Mouse (Mus musculus) C2C12 (cell line): Measurements from ENCODE around the gene Rab5c. TPM values are rescaled to one million over a fixed set of nuclear protein-coding genes. Genes with fewer than 3 reads are reported as not detected.

Experiments used
- H3K27me3 ChIP-seq: one replicate; pipeline ENCODE4 v1.6.1; 2011; ENCODE audit not compliant: control insufficient read depth, insufficient read depth, insufficient read length
- H3K36me3 ChIP-seq: one replicate; pipeline ENCODE4 v1.6.1; 2011; ENCODE audit not compliant: control insufficient read depth, insufficient read depth
- H3K4me3 ChIP-seq: one replicate; pipeline ENCODE4 v1.5.1; 2011; ENCODE audit warnings: mild to moderate bottlenecking, control low read depth; ENCODE audit not compliant: poor library complexity, insufficient read depth, severe bottlenecking
- H3K79me2 ChIP-seq: one replicate; pipeline ENCODE4 v1.6.1; 2011; ENCODE audit not compliant: control insufficient read depth, insufficient read depth
- H3K79me3 ChIP-seq: one replicate; pipeline ENCODE4 v1.6.1; 2011; ENCODE audit warnings: low read depth, control low read depth
- H3ac ChIP-seq: one replicate; pipeline ENCODE3; 2011; ENCODE audit warnings: low read depth; ENCODE audit not compliant: control insufficient read depth, insufficient read length
- CEBPB ChIP-seq: IDR thresholded peaks from one replicate; pipeline ENCODE4 v1.6.1; 2011; ENCODE audit warnings: low read depth, mild to moderate bottlenecking, control low read depth, moderate library complexity
- CTCF ChIP-seq: IDR thresholded peaks from one replicate; pipeline ENCODE4 v1.5.1; 2011; ENCODE audit not compliant: control insufficient read depth, insufficient read depth, insufficient read length
- FOSL1 ChIP-seq: IDR thresholded peaks from one replicate; pipeline ENCODE4 v1.8.0; 2011; ENCODE audit warnings: mild to moderate bottlenecking, low read length; ENCODE audit not compliant: poor library complexity, insufficient read depth, severe bottlenecking
- MAX ChIP-seq: IDR thresholded peaks from one replicate; pipeline ENCODE4 v1.6.1; 2011; ENCODE audit warnings: mild to moderate bottlenecking, control low read depth
- MYOD1 ChIP-seq: IDR thresholded peaks from one replicate; pipeline ENCODE4 v1.6.1; 2011; ENCODE audit warnings: low read depth; ENCODE audit not compliant: control insufficient read depth, insufficient read length
- MYOG ChIP-seq: IDR thresholded peaks from one replicate; pipeline ENCODE4 v1.6.1; 2011; ENCODE audit not compliant: control insufficient read depth, insufficient read length; ENCODE audit errors: extremely low read depth
- USF1 ChIP-seq: IDR thresholded peaks from one replicate; pipeline ENCODE4 v1.6.1; 2011; ENCODE audit warnings: low read depth, mild to moderate bottlenecking, control low read depth, moderate library complexity
- long read RNA-seq, 2 experiments: library from polyadenylated mRNA; unstranded; transcript quantifications; one replicate each; pipeline ENCODE4 v2.0.0; 2019 to 2020
- polyA plus RNA-seq: library from polyadenylated mRNA; unstranded; fragments of >200 nt; fragmentation: generic; extraction: Trizol; gene quantifications from one replicate; pipeline ENCODE4 v1.2.1, GENCODE M21; 2012; ENCODE audit warnings: missing spikeins

The Rab5c gene
- polyA plus RNA-seq = 136 TPM
- long read RNA-seq, experiment 1, transcript Rab5c-202 (6 exons, 1,915 nt) = major isoform, 9 of 9 reads
- long read RNA-seq, experiment 1, partial matches to known transcripts = 0 of 9 reads
- long read RNA-seq, experiment 1, other reads (novel, unspliced or antisense) = 0 of 9 reads
- long read RNA-seq, experiment 2, transcript Rab5c-202 (6 exons, 1,915 nt) = major isoform, 48 of 50 reads
- long read RNA-seq, experiment 2, partial matches to known transcripts = 0 of 50 reads
- long read RNA-seq, experiment 2, other reads (novel, unspliced or antisense) = 2 of 50 reads

GRCm38 (mm10) chr11:100738066-100738604 is at the start of gene Rab5c:
Gene Rab5c, minus strand, starts transcription at chr11:100738215.
- peaks cover 2% of the 10 kb centered on the region for H3K27me3 ChIP-seq
- TF ChIP-seq MYOD1 (no peak), CEBPB (no peak), MAX (peak; percentile 16)
- peaks cover 50% of the 10 kb centered on the region for H3K79me2 ChIP-seq
- H3K36me3 ChIP-seq = peaks cover 16% of the 10 kb centered on the region
- peak within 1 kb of the TSS; percentile 99 for H3K4me3 ChIP-seq
- H3K79me3 ChIP-seq = peaks cover 47% of the 10 kb centered on the region
- H3ac ChIP-seq = peak within 1 kb of the TSS; percentile 98

- TF ChIP-seq MYOG = no peak
- TF ChIP-seq MAX = no peak
- TF ChIP-seq USF1 = no peak
- no peak for TF ChIP-seq MYOD1
- TF ChIP-seq FOSL1 = no peak
- TF ChIP-seq CEBPB = no peak
- TF ChIP-seq CTCF = no peak
- Histone ChIP-seq H3K79me2 (no peaks in the 10 kb centered on the region), H3K27me3 (no peaks in the 10 kb centered on the region), H3K79me3 (no peaks in the 10 kb centered on the region), H3ac (no peak overlapping the region), H3K4me3 (no peak overlapping the region), H3K36me3 (peaks cover 5% of the 10 kb centered on the region)
Observed at GRCm38 (mm10) chr11:100785774-100786173, 47.8 kb upstream of the Rab5c start.

- H3K36me3 ChIP-seq = peaks cover 5% of the 10 kb centered on the region
- no peaks in the 10 kb centered on the region for H3K27me3 ChIP-seq
- no peaks in the 10 kb centered on the region for H3K79me3 ChIP-seq
- no peak overlapping the region for H3ac ChIP-seq
- no peak for TF ChIP-seq MYOG
- no peak for TF ChIP-seq USF1
- TF ChIP-seq CTCF = no peak
- no peak for TF ChIP-seq CEBPB
- no peak for TF ChIP-seq FOSL1
- no peak for TF ChIP-seq MYOD1
- no peak for TF ChIP-seq MAX
- H3K79me2 ChIP-seq = no peaks in the 10 kb centered on the region
- H3K4me3 ChIP-seq = no peak overlapping the region
Observed at GRCm38 (mm10) chr11:100784286-100784685, 46.3 kb upstream of the Rab5c start.

- Histone ChIP-seq H3K36me3 (peaks cover 5% of the 10 kb centered on the region), H3K27me3 (no peaks in the 10 kb centered on the region), H3K79me3 (no peaks in the 10 kb centered on the region), H3K79me2 (no peaks in the 10 kb centered on the region), H3K4me3 (no peak overlapping the region), H3ac (no peak overlapping the region)
- no peak for TF ChIP-seq CEBPB
- TF ChIP-seq CTCF = no peak
- TF ChIP-seq MYOD1 = no peak
- no peak for TF ChIP-seq MAX
- no peak for TF ChIP-seq FOSL1
- TF ChIP-seq USF1 = no peak
- no peak for TF ChIP-seq MYOG
Observed at GRCm38 (mm10) chr11:100782568-100782967, 44.6 kb upstream of the Rab5c start.

- Histone ChIP-seq H3K36me3 (peaks cover 5% of the 10 kb centered on the region), H3K4me3 (no peak overlapping the region), H3K27me3 (no peaks in the 10 kb centered on the region), H3K79me2 (no peaks in the 10 kb centered on the region), H3K79me3 (no peaks in the 10 kb centered on the region), H3ac (no peak overlapping the region)
- no peak for TF ChIP-seq USF1
- TF ChIP-seq CTCF = no peak
- no peak for TF ChIP-seq MAX
- TF ChIP-seq CEBPB = no peak
- TF ChIP-seq MYOG = no peak
- TF ChIP-seq FOSL1 = no peak
- no peak for TF ChIP-seq MYOD1
Observed at GRCm38 (mm10) chr11:100781763-100782475, 43.9 kb upstream of the Rab5c start.
